Mouse (Mus musculus) E14TG2a.4 (cell line): ENCODE measurements around the gene Vav1.

Source experiments
- CTCF ChIP-seq: conservative IDR thresholded peaks from 2 replicates; pipeline ENCODE4 v1.5.1; 2014; ENCODE audit warnings: low read length
- NANOG ChIP-seq: IDR thresholded peaks from 2 replicates; pipeline ENCODE4 v1.6.1; 2014; ENCODE audit warnings: borderline replicate concordance, low read length, mixed read lengths
- POU5F1 ChIP-seq: IDR thresholded peaks from 2 replicates; pipeline ENCODE4 v1.6.1; 2014; ENCODE audit warnings: low read length, borderline replicate concordance

DNA sequence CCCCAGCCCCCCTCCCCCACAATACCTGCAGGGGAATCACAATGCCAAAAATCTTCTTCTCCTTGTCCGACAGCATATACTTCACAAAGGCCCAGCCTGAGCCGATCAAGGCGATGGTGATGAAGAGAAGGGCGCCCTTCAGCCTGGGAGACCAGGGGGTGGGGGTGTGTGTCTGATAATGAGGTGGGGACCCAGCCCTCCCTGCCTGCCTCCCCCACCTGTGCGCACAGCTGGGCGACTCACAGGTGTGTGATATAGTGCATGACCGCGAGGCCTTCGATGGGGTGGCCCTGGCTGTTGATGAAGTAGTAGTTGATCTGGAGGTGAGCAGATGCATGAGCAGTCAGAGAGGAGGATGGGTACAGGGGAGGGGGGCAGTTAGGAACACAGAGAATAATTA is 41.7 kb upstream of the Vav1 start:
- TF ChIP-seq CTCF (no peak), NANOG (no peak), POU5F1 (no peak)
